Mouse (Mus musculus): Measurements from ENCODE around the gene Myh10.

Gene Myh10

DNA sequence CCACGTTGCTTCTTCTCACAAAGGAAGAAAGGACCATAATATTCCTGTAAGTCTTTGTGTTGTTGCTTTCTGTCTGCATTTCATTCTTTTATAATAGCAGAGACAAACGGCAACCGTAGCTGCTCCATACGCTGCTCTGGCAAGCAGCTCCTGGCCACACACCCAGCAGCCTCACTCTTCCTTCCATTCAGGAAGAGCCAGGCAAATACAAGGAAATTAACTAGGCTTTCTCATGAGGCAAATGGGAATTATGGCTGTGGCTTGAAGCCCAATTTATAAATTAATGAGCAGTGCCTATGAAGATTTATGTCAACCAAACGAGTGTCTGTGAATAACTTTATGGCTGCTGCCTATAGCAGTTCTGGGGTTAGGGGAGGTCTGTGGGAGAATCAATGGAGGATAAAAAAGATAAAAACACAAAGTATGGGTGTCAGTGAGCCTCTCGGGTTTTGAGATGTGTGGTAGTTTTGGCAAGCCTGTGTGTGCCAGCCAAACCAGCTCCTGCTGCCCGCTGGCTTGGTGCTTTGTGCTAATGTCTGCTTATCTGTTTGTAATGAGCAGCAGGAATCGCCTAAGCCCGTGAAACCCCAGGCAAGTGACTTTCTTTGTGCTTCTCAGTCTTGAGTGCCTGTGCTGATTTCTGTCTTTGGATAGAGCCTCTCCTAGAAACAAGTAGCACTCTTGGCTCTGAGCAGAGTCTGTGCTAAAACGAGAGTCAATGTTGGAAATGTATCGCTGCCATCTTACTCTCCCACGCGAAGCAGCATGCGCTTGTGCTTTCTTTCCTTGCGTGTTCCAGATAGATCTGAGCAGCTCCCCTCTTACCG, 54.2 kb downstream of the Myh10 start:
- in situ Hi-C loops (cut with MboI; ENCODE audit: low sequenced_read_pairs) = no loop called here

- in situ Hi-C loops (cut with MboI; ENCODE audit: low sequenced_read_pairs) = no loop called here
Measured at GRCm38 (mm10) chr11:68748121-68748520, 56.8 kb downstream of the Myh10 start.

- in situ Hi-C loops (cut with MboI; ENCODE audit: low sequenced_read_pairs) = no loop called here
Measured at GRCm38 (mm10) chr11:68750206-68750605, 58.8 kb downstream of the Myh10 start.

- in situ Hi-C loops (cut with MboI; ENCODE audit: low sequenced_read_pairs) = no loop called here
Measured at GRCm38 (mm10) chr11:68750938-68751337, 59.6 kb downstream of the Myh10 start.

DNA sequence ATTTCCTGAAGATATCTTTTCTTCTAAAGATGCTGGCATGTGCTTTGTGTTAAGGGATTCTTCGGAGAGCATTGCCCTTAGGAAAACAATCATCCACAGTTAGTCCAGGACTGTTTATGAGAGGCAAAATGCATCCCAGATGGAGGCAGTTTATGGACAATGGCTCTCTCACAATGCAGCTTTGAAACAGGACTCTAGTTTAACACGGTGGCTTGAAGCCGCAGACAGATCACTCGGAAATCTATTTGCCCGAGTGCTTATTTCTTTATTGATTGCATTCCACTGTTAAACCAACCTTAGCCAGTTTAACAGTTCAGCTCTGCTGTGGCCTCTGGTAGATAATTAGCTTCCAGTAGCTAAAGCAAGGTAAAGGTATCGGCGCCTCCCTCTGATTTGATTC, 62.9 kb downstream of the Myh10 start:
- in situ Hi-C loops (cut with MboI; ENCODE audit: low sequenced_read_pairs) = no loop called here

DNA sequence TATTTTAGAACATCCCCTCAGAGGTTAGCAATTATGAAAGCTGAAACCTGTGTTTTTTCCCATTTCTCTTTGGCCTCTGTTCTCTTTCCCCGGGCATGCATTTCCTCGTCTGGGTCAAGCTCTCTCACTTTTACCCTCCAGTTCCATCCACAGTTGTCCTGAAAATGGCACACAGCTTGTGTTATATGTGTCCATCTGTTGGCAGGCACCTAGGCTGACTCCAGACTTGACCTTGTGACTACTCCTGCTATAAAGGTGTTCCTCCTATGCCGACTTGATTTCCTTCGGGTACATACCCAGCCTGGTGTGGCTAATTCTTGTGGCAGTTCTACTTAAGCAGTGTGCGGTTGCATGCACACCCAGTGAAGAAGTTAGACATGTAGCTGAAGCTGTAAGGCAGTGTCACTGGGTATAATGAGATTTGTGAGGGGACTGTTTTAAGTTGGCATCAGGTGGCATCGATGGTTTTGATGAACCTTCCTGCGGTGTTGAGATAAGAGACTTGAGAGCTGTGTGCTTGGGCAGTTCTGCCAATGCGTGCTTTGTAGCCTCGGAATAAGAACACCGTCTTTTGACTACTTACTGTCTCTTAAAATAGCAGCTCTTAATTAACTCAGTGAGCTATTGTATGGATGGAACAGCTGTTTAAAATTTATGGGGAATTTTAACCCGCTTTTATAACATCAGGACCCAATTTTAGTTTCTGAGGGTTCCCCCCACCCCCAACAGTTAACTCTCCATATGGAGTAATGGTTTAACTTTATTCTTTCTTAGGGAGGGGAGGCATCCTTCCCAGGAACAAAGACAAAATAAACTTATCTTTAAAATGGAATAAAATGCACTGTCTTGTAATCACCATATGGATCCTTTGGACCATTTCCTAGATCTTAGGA, 65.3 kb downstream of the Myh10 start:
- in situ Hi-C loops (cut with MboI; ENCODE audit: low sequenced_read_pairs) = no loop called here

- in situ Hi-C loops (cut with MboI; ENCODE audit: low sequenced_read_pairs) = no loop called here
Measured at GRCm38 (mm10) chr11:68759691-68760090, 68.3 kb downstream of the Myh10 start.

GRCm38 (mm10) chr11:68761155-68761554, 69.8 kb downstream of the Myh10 start:
- in situ Hi-C loops (cut with MboI; ENCODE audit: low sequenced_read_pairs) = no loop called here

- in situ Hi-C loops (cut with MboI; ENCODE audit: low sequenced_read_pairs) = no loop called here
Measured at GRCm38 (mm10) chr11:68761664-68762063, 70.3 kb downstream of the Myh10 start.

DNA sequence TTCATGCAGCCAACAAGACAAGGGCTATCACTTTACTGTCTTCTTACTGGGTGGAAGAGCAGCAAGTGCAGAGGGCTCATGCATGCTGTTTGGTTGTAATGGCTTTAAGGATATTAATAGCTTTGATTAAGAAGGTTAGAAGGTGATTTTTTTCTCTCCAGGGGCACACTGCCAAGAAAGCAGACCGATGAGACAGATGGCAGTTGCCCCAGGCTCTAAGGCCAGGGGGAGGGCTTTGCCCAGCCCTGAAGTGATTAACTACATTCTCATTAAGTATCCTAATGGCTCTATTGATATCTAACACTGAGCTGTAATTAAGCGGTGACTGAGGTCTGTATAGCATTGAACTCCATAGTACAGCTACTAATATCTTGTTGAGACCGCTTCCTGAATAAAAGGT, 73.3 kb downstream of the Myh10 start:
- in situ Hi-C loops (cut with MboI; ENCODE audit: low sequenced_read_pairs) = no loop called here

GRCm38 (mm10) chr11:68767762-68768542, 76.6 kb downstream of the Myh10 start:
- in situ Hi-C loops (cut with MboI; ENCODE audit: low sequenced_read_pairs) = no loop called here

GRCm38 (mm10) chr11:68769770-68770510, 78.6 kb downstream of the Myh10 start:
- in situ Hi-C loops (cut with MboI; ENCODE audit: low sequenced_read_pairs) = no loop called here

DNA sequence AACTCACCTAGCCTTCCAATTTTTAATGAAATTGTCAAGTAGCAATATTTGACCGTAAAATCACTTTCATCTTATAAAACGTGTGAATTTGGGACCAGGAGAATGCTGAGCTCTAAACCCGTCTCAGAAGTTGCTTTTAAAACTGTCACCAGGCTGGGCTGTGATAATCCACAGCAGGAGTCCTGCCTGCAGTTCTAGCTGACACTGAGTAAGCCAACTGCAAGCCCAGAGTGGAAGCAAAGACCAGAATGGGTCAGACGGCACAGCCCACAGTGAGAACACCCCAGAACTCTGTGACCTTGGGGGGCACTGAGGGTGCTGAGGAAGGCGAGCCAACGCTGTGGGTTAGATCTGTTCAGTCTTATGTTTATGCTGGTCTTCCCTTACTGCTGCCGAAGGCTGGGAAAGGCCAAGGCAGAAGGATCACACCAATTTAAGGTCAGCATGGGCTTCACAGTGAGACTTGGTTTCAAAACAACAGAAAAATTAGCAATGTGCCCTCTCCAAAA, 84.8 kb downstream of the Myh10 start:
- in situ Hi-C loops (cut with MboI; ENCODE audit: low sequenced_read_pairs) = no loop called here

GRCm38 (mm10) chr11:68777933-68778332, 86.6 kb downstream of the Myh10 start:
- in situ Hi-C loops (cut with MboI; ENCODE audit: low sequenced_read_pairs) = no loop called here

DNA sequence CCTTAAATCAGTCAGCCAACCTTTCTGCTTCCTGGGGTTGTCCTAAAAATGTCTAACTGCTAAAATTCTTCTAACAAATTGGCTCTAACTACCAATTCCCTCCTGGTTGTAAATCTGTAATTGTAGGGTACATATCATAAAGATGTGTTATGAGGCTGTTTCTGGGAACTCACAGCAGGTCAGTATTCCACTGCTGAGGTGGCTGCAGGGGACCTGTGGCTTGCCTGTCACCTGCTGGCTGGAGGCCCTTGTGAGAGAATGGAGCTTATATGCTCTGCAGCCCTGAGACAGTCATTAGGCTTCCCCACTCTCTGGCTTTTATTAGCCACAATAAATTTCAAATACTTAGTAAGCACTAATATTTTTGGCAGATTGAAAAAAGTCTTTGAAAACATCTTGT, 87.5 kb downstream of the Myh10 start:
- in situ Hi-C loops (cut with MboI; ENCODE audit: low sequenced_read_pairs) = no loop called here

- in situ Hi-C loops (cut with MboI; ENCODE audit: low sequenced_read_pairs) = no loop called here
Measured at GRCm38 (mm10) chr11:68779735-68780465, 88.5 kb downstream of the Myh10 start.

GRCm38 (mm10) chr11:68780466-68781114, 89.2 kb downstream of the Myh10 start:
- in situ Hi-C loops (cut with MboI; ENCODE audit: low sequenced_read_pairs) = no loop called here

GRCm38 (mm10) chr11:68782336-68782735, 91.0 kb downstream of the Myh10 start:
- in situ Hi-C loops (cut with MboI; ENCODE audit: low sequenced_read_pairs) = no loop called here

- in situ Hi-C loops (cut with MboI; ENCODE audit: low sequenced_read_pairs) = no loop called here
Measured at GRCm38 (mm10) chr11:68785813-68786212, 94.5 kb downstream of the Myh10 start.

Data from CH12F3 (cell line).